Mouse (Mus musculus): ENCODE results near the gene Nr1d1.

DNA sequence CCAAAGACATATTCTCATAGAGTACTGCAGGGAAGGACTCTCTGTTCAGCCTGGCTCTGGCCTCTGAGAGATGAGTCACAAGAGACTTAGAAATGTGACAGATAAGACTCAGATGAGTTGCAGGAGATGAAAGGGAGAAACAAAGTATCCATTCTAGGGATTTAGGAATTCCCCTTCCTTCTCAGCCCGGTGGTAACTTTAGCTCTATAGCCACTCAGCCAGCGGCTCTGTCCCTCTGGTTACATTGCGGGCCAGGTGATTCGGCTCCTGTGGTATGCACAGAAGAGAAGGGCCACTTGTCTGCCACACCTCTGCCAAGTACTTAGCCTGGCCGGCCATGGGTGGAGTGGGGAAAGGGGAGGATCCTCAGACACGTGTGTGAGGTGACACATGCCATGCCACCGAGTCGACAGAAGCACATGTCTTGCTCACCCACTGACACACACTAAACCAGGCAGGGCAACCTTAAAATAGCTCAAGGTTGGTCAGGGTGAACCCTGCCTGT, 2.4 kb downstream of the Nr1d1 start:
- TF ChIP-seq CTCF (IDR thresholded peaks at IDR 0.05 in 2 of 3, conservative IDR thresholded peaks at IDR 0.05 in 1 of 3; ENCODE audit: control insufficient read depth in 1 of 3, insufficient read depth in 1 of 3, low read depth in 2 of 3, low read length in 3 of 3, poor library complexity in 1 of 3, severe bottlenecking in 1 of 3) (no peak), CHD2 (IDR thresholded peaks at IDR 0.05; ENCODE audit: low read length) (no peak), ELF1 (IDR thresholded peaks at IDR 0.05; ENCODE audit: low read depth, low read length) (no peak), MXI1 (IDR thresholded peaks at IDR 0.05; ENCODE audit: low read depth, low read length) (peak; percentile 97), GATA1 (IDR thresholded peaks at IDR 0.05; ENCODE audit: low read depth, low read length) (peak; percentile 79), E2F4 (IDR thresholded peaks at IDR 0.05; ENCODE audit: borderline replicate concordance, low read depth, low read length) (no peak), POLR2A (IDR thresholded peaks at IDR 0.05; ENCODE audit: control insufficient read depth in 1 of 2, insufficient read depth in 1 of 2, low read depth in 1 of 2, low read length in 2 of 2, poor library complexity in 1 of 2) (no peak), TAL1 (IDR thresholded peaks at IDR 0.05; ENCODE audit: low read length) (no peak), ZNF384 (IDR thresholded peaks at IDR 0.05; ENCODE audit: low read depth, low read length) (no peak), ETS1 (IDR thresholded peaks at IDR 0.05; ENCODE audit: low read depth, low read length) (peak; percentile 74)

All from MEL (cell line).